Mouse (Mus musculus) intestine, postnatal 0 days (tissue): ENCODE data around the gene Inpp5d. TPM values are rescaled to one million over a fixed set of nuclear protein-coding genes. Genes with fewer than 3 reads are reported as not detected.

Experiments
- ATAC-seq: fragments of 200-750 bp; cut with Nextera tagmentation; 2 replicates; pipeline ENCODE4 v1.8.0; 2017; ENCODE audit warnings: mild to moderate bottlenecking, moderate TSS enrichment, moderate library complexity
- H3K27ac ChIP-seq: fragments of 300-500 bp; sonication (generic); 2 replicates; pipeline ENCODE4 v1.5.1; 2014; ENCODE audit warnings: mild to moderate bottlenecking, low read depth, low read length, moderate library complexity
- H3K27me3 ChIP-seq: fragments of 300-500 bp; sonication (generic); replicated peaks from 2 replicates; pipeline ENCODE4 v1.6.1; 2014; ENCODE audit warnings: low read length, mixed read lengths; ENCODE audit not compliant: control insufficient read depth, insufficient read depth
- H3K36me3 ChIP-seq: fragments of 300-500 bp; sonication (generic); 2 replicates; pipeline ENCODE4 v1.6.1; 2014; ENCODE audit warnings: mild to moderate bottlenecking, moderate library complexity; ENCODE audit not compliant: control insufficient read depth, insufficient read depth
- H3K4me1 ChIP-seq: fragments of 300-500 bp; sonication (generic); replicated peaks from 2 replicates; pipeline ENCODE4 v1.6.1; 2014; ENCODE audit warnings: antibody characterized with exemption, low read length, mixed read lengths; ENCODE audit not compliant: control insufficient read depth, insufficient read depth
- H3K4me2 ChIP-seq: fragments of 300-500 bp; sonication (generic); replicated peaks from 2 replicates; pipeline ENCODE4 v1.6.1; 2014; ENCODE audit warnings: low read depth, mild to moderate bottlenecking, moderate library complexity
- H3K4me3 ChIP-seq: fragments of 300-500 bp; sonication (generic); 2 replicates; pipeline ENCODE4 v1.5.1; 2014; ENCODE audit warnings: low read depth, low read length
- H3K9ac ChIP-seq: fragments of 300-500 bp; sonication (generic); 2 replicates; pipeline ENCODE4 v1.6.1; 2014; ENCODE audit warnings: mild to moderate bottlenecking, low read depth, low read length
- H3K9me3 ChIP-seq: fragments of 300-500 bp; sonication (generic); 2 replicates; pipeline ENCODE4 v1.6.1; 2016; ENCODE audit warnings: mixed run types; ENCODE audit not compliant: control insufficient read depth
- CTCF ChIP-seq: sonication (generic); IDR thresholded peaks from 2 replicates; pipeline ENCODE4 v1.5.1; 2016; ENCODE audit warnings: low read depth, mild to moderate bottlenecking, control low read depth, antibody characterized with exemption, moderate library complexity
- WGBS: fragments of 180-500 bp; shearing (Covaris S2); extraction: QIAGEN DNeasy Blood & Tissue Kit; methylation state at CpG from one replicate; pipeline ENCODE4 v1.1.7; 2014; 5-methylcytosine and 5-hydroxymethylcytosine counted together
- polyA plus RNA-seq: library from polyadenylated mRNA; unstranded; fragments of >200 nt; fragmentation: Nextera tagmentation; extraction: Ambion mirVana; gene quantifications from 2 replicates; pipeline ENCODE4 v1.2.1, GENCODE M21; 2015

Inpp5d gene
- polyA plus RNA-seq, 1 experiment from 2014 or later = 2.5 TPM

- no peaks in the 10 kb centered on the region for H3K27me3 ChIP-seq
- H3K4me3 ChIP-seq = peak overlapping the region; percentile 21
- no peaks in the 10 kb centered on the region for H3K9me3 ChIP-seq
- peak overlapping the region; percentile 35 for H3K4me2 ChIP-seq
- 82% methylated on average over 9 of the region's 9 CpGs for WGBS
- no peak for ATAC-seq
- no peak overlapping the region for H3K27ac ChIP-seq
- no peak for TF ChIP-seq CTCF
- H3K9ac ChIP-seq = no peak overlapping the region
- 0 out of 2 replicates have a peak, but pooled peaks cover 4% of the 10 kb centered on the region for H3K4me1 ChIP-seq
- no peaks in the 10 kb centered on the region for H3K36me3 ChIP-seq
Observed at GRCm38 (mm10) chr1:87621146-87621857, 1.2 kb downstream of the Inpp5d start.

- Histone ChIP-seq H3K27me3 (no peaks in the 10 kb centered on the region), H3K9ac (no peak overlapping the region), H3K36me3 (no peaks in the 10 kb centered on the region), H3K27ac (no peak overlapping the region), H3K4me1 (0 out of 2 replicates have a peak, but pooled peaks cover 4% of the 10 kb centered on the region), H3K4me2 (no peak overlapping the region), H3K9me3 (no peaks in the 10 kb centered on the region), H3K4me3 (no peak overlapping the region)
- no peak for TF ChIP-seq CTCF
- WGBS = 65% methylated on average over 3 of the region's 3 CpGs
- no peak for ATAC-seq
Observed at GRCm38 (mm10) chr1:87621858-87622279, 1.8 kb downstream of the Inpp5d start.

- Histone ChIP-seq H3K9me3 (no peaks in the 10 kb centered on the region), H3K4me3 (no peak overlapping the region), H3K36me3 (no peaks in the 10 kb centered on the region), H3K4me2 (no peak overlapping the region), H3K9ac (no peak overlapping the region), H3K27me3 (no peaks in the 10 kb centered on the region), H3K4me1 (0 out of 2 replicates have a peak, but pooled peaks cover 4% of the 10 kb centered on the region), H3K27ac (no peak overlapping the region)
- ATAC-seq = no peak
- TF ChIP-seq CTCF = no peak
- WGBS = 47% methylated on average over 1 of the region's 1 CpGs
Observed at GRCm38 (mm10) chr1:87623977-87624666, 4.0 kb downstream of the Inpp5d start.

GRCm38 (mm10) chr1:87624826-87625225 is 4.7 kb downstream of the Inpp5d start:
- no peak for TF ChIP-seq CTCF
- no peak for ATAC-seq

GRCm38 (mm10) chr1:87625254-87626025 is 5.3 kb downstream of the Inpp5d start:
- TF ChIP-seq CTCF = no peak
- whole genome bisulfite sequencing = 77% methylated on average over 6 of the region's 6 CpGs
- Histone ChIP-seq H3K9ac (no peak overlapping the region), H3K36me3 (no peaks in the 10 kb centered on the region), H3K4me2 (no peak overlapping the region), H3K4me3 (no peak overlapping the region), H3K9me3 (no peaks in the 10 kb centered on the region), H3K27ac (no peak overlapping the region), H3K27me3 (no peaks in the 10 kb centered on the region), H3K4me1 (0 out of 2 replicates have a peak, but pooled peaks cover 4% of the 10 kb centered on the region)
- ATAC-seq = no peak

More at GRCm38 (mm10) chr1:87624826-87625225, 4.7 kb downstream of the Inpp5d start:
- WGBS = 96% methylated on average over 2 of the region's 2 CpGs
- Histone ChIP-seq H3K4me3 (no peak overlapping the region), H3K9ac (no peak overlapping the region), H3K4me1 (0 out of 2 replicates have a peak, but pooled peaks cover 4% of the 10 kb centered on the region), H3K4me2 (no peak overlapping the region), H3K27me3 (no peaks in the 10 kb centered on the region), H3K9me3 (no peaks in the 10 kb centered on the region), H3K27ac (no peak overlapping the region), H3K36me3 (no peaks in the 10 kb centered on the region)

GRCm38 (mm10) chr1:87626344-87626743 is 6.2 kb downstream of the Inpp5d start:
- Histone ChIP-seq H3K4me2 (no peak overlapping the region), H3K9me3 (no peaks in the 10 kb centered on the region), H3K4me3 (no peak overlapping the region), H3K9ac (no peak overlapping the region), H3K27me3 (no peaks in the 10 kb centered on the region), H3K27ac (no peak overlapping the region), H3K36me3 (no peaks in the 10 kb centered on the region), H3K4me1 (0 out of 2 replicates have a peak, but pooled peaks cover 4% of the 10 kb centered on the region)
- TF ChIP-seq CTCF = no peak
- WGBS = 44% methylated on average over 2 of the region's 2 CpGs
- ATAC-seq = no peak
